Mouse (Mus musculus): Measurements from ENCODE around the gene Npas1. TPM values are rescaled to one million over a fixed set of nuclear protein-coding genes. Genes with fewer than 3 reads are reported as not detected.

Npas1 gene
- total and polyA plus RNA-seq, 2 experiments from 2014 or later = 9.4 to 9.5 TPM

DNA sequence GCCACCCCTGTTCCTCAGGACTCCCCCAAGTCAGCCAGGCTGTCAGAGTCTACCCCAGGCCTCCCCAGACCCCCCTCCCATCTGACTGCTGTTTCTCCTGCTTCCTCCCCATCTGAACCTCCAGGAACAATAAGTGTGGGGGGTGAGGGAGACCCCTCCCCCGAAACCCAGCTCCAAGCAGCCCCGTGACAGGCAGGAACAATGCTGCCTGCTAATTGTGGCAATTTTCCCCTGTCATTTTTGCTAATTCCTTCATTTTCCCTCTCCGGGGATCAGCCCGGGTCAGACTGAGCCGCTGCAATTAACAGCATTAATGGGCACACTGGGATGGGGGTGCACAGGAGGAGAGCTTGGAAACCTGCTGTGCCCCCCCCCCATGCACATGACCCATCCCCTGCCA, 9.4 kb downstream of the Npas1 start:
- TF ChIP-seq CTCF (IDR thresholded peaks at IDR 0.05) = no peak
- H3K36me3 ChIP-seq (ENCODE audit: insufficient read depth, low read length) = no peaks in the 10 kb centered on the region
- H3K9me3 ChIP-seq (ENCODE audit: low read length) = no peaks in the 10 kb centered on the region
- H3K27me3 ChIP-seq (ENCODE audit: insufficient read depth, low read length) = peaks cover 13% of the 10 kb centered on the region
- H3K27ac ChIP-seq (ENCODE audit: low read depth, low read length) = no peak overlapping the region
- no peak for DNase-seq (ENCODE audit: low spot score)
- no peaks in the 10 kb centered on the region for H3K4me1 ChIP-seq (ENCODE audit: insufficient read depth, low read length)
- no peak overlapping the region for H3K4me2 ChIP-seq (ENCODE audit: low read depth, low read length, poor library complexity, severe bottlenecking)
- 20% methylated on average over 5 of the region's 5 CpGs for WGBS
- H3K4me3 ChIP-seq (ENCODE audit: low read depth, low read length) = no peak overlapping the region
- ATAC-seq (ENCODE audit: low FRiP score) = no peak
- H3K9ac ChIP-seq (replicated peaks; ENCODE audit: low read length, poor library complexity, severe bottlenecking) = 0 out of 2 replicates have a peak overlapping the region, but pooled peaks have one; percentile 13

GRCm38 (mm10) chr7:16466565-16466964, 11.0 kb downstream of the Npas1 start:
- WGBS = 66% methylated on average over 4 of the region's 4 CpGs
- Histone ChIP-seq H3K4me2 (ENCODE audit: low read depth, low read length, poor library complexity, severe bottlenecking) (no peak overlapping the region), H3K9ac (replicated peaks; ENCODE audit: low read length, poor library complexity, severe bottlenecking) (no peak overlapping the region), H3K27me3 (ENCODE audit: insufficient read depth, low read length) (peaks cover 4% of the 10 kb centered on the region), H3K27ac (ENCODE audit: low read depth, low read length) (no peak overlapping the region), H3K4me1 (ENCODE audit: insufficient read depth, low read length) (no peaks in the 10 kb centered on the region), H3K36me3 (ENCODE audit: insufficient read depth, low read length) (no peaks in the 10 kb centered on the region), H3K9me3 (ENCODE audit: low read length) (no peaks in the 10 kb centered on the region), H3K4me3 (ENCODE audit: low read depth, low read length) (no peak overlapping the region)
- ATAC-seq (ENCODE audit: low FRiP score) (no peak), DNase-seq (ENCODE audit: low spot score) (peak; percentile 21)
- peak; percentile 53 for TF ChIP-seq CTCF (IDR thresholded peaks at IDR 0.05)

DNA sequence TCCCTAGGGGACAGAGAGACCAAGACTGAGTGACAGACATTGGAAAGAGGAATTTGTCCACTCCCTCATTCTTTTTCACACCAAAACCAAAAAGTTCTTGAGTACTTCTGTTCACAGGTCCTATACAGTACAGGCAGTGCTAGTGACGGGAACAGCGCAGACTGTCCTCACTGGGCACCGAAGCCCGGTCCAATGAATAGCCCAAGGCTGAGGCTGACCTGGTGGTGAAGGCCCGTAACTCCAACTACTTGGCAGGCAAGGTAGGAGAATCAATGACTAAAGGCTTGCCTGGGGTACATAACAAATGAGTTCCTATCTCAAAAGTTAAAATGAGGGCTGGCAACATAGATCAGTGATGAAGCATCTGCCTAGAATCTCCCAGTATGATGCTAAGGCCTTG, 12.0 kb downstream of the Npas1 start:
- no peak overlapping the region for H3K4me3 ChIP-seq (ENCODE audit: low read depth, low read length)
- no peak overlapping the region for H3K9ac ChIP-seq (replicated peaks; ENCODE audit: low read length, poor library complexity, severe bottlenecking)
- no peaks in the 10 kb centered on the region for H3K36me3 ChIP-seq (ENCODE audit: insufficient read depth, low read length)
- H3K4me1 ChIP-seq (ENCODE audit: insufficient read depth, low read length) = no peaks in the 10 kb centered on the region
- TF ChIP-seq CTCF (IDR thresholded peaks at IDR 0.05) = no peak
- peaks cover 7% of the 10 kb centered on the region for H3K27me3 ChIP-seq (ENCODE audit: insufficient read depth, low read length)
- H3K27ac ChIP-seq (ENCODE audit: low read depth, low read length) = no peak overlapping the region
- WGBS = 92% methylated on average over 5 of the region's 5 CpGs
- ATAC-seq (ENCODE audit: low FRiP score) (no peak), DNase-seq (ENCODE audit: low spot score) (no peak)
- no peaks in the 10 kb centered on the region for H3K9me3 ChIP-seq (ENCODE audit: low read length)
- no peak overlapping the region for H3K4me2 ChIP-seq (ENCODE audit: low read depth, low read length, poor library complexity, severe bottlenecking)

- Histone ChIP-seq H3K9me3 (ENCODE audit: low read length) (no peaks in the 10 kb centered on the region), H3K4me2 (ENCODE audit: low read depth, low read length, poor library complexity, severe bottlenecking) (no peak overlapping the region), H3K9ac (replicated peaks; ENCODE audit: low read length, poor library complexity, severe bottlenecking) (no peak overlapping the region), H3K4me1 (ENCODE audit: insufficient read depth, low read length) (no peaks in the 10 kb centered on the region), H3K36me3 (ENCODE audit: insufficient read depth, low read length) (no peaks in the 10 kb centered on the region), H3K4me3 (ENCODE audit: low read depth, low read length) (no peak overlapping the region), H3K27me3 (ENCODE audit: insufficient read depth, low read length) (peaks cover 7% of the 10 kb centered on the region), H3K27ac (ENCODE audit: low read depth, low read length) (no peak overlapping the region)
- ATAC-seq (ENCODE audit: low FRiP score) (peak; percentile 20; the same call in 1 of the 2 replicates), DNase-seq (ENCODE audit: low spot score) (peak; percentile 65)
- WGBS = 15% methylated on average over 8 of the region's 8 CpGs
- TF ChIP-seq CTCF (IDR thresholded peaks at IDR 0.05) = peak; percentile 94
These were observed 12.4 kb downstream of the Npas1 start for GRCm38 (mm10) chr7:16465160-16465559.

DNA sequence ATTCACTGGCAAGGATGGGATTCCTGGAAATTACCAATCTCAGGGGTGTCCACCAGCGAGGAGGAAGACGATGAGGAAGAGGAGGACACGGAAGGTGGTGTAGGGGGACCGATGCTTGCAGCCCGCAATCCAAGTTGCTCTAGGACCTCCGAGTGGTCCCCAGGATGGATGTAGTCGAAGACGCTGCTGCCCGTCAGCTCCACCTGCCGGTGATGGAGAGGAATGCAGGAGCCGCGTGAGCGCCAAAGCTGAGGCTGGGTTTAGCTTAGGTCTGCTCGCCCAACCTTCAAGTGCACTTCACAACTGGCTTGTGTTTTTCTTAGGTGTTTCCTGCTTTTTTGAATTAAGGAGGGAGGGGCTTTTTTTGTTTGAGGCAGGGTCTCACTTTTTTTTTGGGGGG, 14.3 kb downstream of the Npas1 start:
- H3K27me3 ChIP-seq (ENCODE audit: insufficient read depth, low read length) = peaks cover 6% of the 10 kb centered on the region
- no peak overlapping the region for H3K4me3 ChIP-seq (ENCODE audit: low read depth, low read length)
- H3K9me3 ChIP-seq (ENCODE audit: low read length) = no peaks in the 10 kb centered on the region
- H3K4me2 ChIP-seq (ENCODE audit: low read depth, low read length, poor library complexity, severe bottlenecking) = no peak overlapping the region
- peak; percentile 80 for DNase-seq (ENCODE audit: low spot score)
- H3K27ac ChIP-seq (ENCODE audit: low read depth, low read length) = no peak overlapping the region
- ATAC-seq (ENCODE audit: low FRiP score) = no peak
- H3K36me3 ChIP-seq (ENCODE audit: insufficient read depth, low read length) = no peaks in the 10 kb centered on the region
- 2% methylated on average over 14 of the region's 14 CpGs for WGBS
- H3K4me1 ChIP-seq (ENCODE audit: insufficient read depth, low read length) = no peaks in the 10 kb centered on the region
- H3K9ac ChIP-seq (replicated peaks; ENCODE audit: low read length, poor library complexity, severe bottlenecking) = no peak overlapping the region
- peak; percentile 88 for TF ChIP-seq CTCF (IDR thresholded peaks at IDR 0.05)

- no peak for ATAC-seq (ENCODE audit: low FRiP score)
- no peak overlapping the region for H3K27ac ChIP-seq (ENCODE audit: low read depth, low read length)
- H3K27me3 ChIP-seq (ENCODE audit: insufficient read depth, low read length) = peaks cover 3% of the 10 kb centered on the region; the same call in 1 of the 2 replicates
- H3K4me1 ChIP-seq (ENCODE audit: insufficient read depth, low read length) = no peaks in the 10 kb centered on the region
- 75% methylated on average over 6 of the region's 6 CpGs for WGBS
- no peak for DNase-seq (ENCODE audit: low spot score)
- no peaks in the 10 kb centered on the region for H3K36me3 ChIP-seq (ENCODE audit: insufficient read depth, low read length)
- no peak overlapping the region for H3K4me2 ChIP-seq (ENCODE audit: low read depth, low read length, poor library complexity, severe bottlenecking)
- H3K4me3 ChIP-seq (ENCODE audit: low read depth, low read length) = no peak overlapping the region
- H3K9ac ChIP-seq (replicated peaks; ENCODE audit: low read length, poor library complexity, severe bottlenecking) = no peak overlapping the region
- no peaks in the 10 kb centered on the region for H3K9me3 ChIP-seq (ENCODE audit: low read length)
- no peak for TF ChIP-seq CTCF (IDR thresholded peaks at IDR 0.05)
These were observed 15.8 kb downstream of the Npas1 start for GRCm38 (mm10) chr7:16461705-16462104.

All from midbrain, postnatal 0 days (tissue).